17 mouse cellular contexts compared by ENCODE assay signal in the genomic region with DNA sequence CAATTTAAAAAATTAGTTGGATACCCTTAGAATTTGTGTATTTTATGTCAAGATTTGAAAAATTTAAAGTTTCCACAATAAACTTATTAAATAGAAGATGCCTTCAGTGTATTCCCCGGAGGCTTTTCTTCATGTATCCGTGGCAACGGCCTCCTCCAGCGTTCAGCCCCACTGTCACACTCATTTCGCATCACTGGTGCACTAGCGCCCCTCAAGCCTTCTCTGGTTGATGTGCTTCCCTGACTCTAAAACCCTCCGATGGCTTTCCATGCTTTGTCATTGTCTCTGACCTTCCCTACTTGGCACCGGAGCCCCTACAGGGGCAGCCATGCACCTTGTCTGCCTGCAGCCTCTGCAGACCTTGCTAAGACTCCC.
A peak's percentile ranks its signal among the peaks of the same experiment; 100 is the strongest.
DNase-seq lines count a peak whose midpoint lies in the region; ATAC-seq lines count a peak whose summit lies in the region.
"Had no signal": no experiment of that assay in that cellular context is flagged by ENCODE, and none has a peak within 500 bp of the region (broad histone marks: within the 10 kb centered on the region; RNA-seq: fewer than 3 reads in every experiment).

No protein-coding gene starts in this region.

- peak; percentile 38 for DNase-seq in embryo, embryonic 10 days (ENCODE audit: low spot score)
- DNase-seq in embryo, embryonic 11 days: no peak
- peak; percentile 30 for DNase-seq in hindbrain, embryonic 11.5 days (ENCODE audit: low spot score)
- DNase-seq in testis, postnatal 10 days (ENCODE audit: low spot score): peak; percentile 27
- DNase-seq in testis, postnatal 14 days (ENCODE audit: low spot score): no peak
- DNase-seq in spleen, postnatal 14 days (ENCODE audit: low spot score in 2 of 2): no peak
- DNase-seq: adrenal gland, postnatal 10 days; cerebellum, adult 8-10 months; kidney, adult 2 months; kidney, postnatal 4 days; layer of hippocampus, postnatal 36 days; liver, embryonic 13.5 days; right cerebral cortex, postnatal 25 days; thymus, adult 2 months had no signal

- WGBS in hindbrain, embryonic 11.5 days: 54% methylated on average over 8 of the region's 8 CpGs
- WGBS in hindbrain, embryonic 12.5 days: 44% methylated on average over 8 of the region's 8 CpGs
- 79% methylated on average over 8 of the region's 8 CpGs for WGBS in kidney, embryonic 14.5 days

- H3K9me3 ChIP-seq in hindbrain, embryonic 11.5 days (ENCODE audit: control insufficient read depth, low read length): no peaks in the 10 kb centered on the region
- no peaks in the 10 kb centered on the region for H3K9me3 ChIP-seq in hindbrain, embryonic 12.5 days (replicated peaks)
- no peaks in the 10 kb centered on the region for H3K9me3 ChIP-seq in kidney, embryonic 14.5 days (ENCODE audit: control insufficient read depth, low read length)
- H3K9me3 ChIP-seq: liver, embryonic 13.5 days had no signal

- no peak overlapping the region for H3K9ac ChIP-seq in hindbrain, embryonic 11.5 days (ENCODE audit: low read depth, low read length)
- no peak overlapping the region for H3K9ac ChIP-seq in hindbrain, embryonic 12.5 days
- H3K9ac ChIP-seq in kidney, embryonic 14.5 days (ENCODE audit: low read depth, low read length): no peak overlapping the region
- H3K9ac ChIP-seq: liver, embryonic 13.5 days had no signal

- ATAC-seq in hindbrain, embryonic 11.5 days (ENCODE audit: low FRiP score): no peak
- no peak for ATAC-seq in hindbrain, embryonic 12.5 days (ENCODE audit: low FRiP score)
- no peak for ATAC-seq in kidney, embryonic 14.5 days (ENCODE audit: low FRiP score, low TSS enrichment)

- H3K4me2 ChIP-seq in hindbrain, embryonic 11.5 days (replicated peaks; ENCODE audit: low read depth, low read length): no peak overlapping the region
- no peak overlapping the region for H3K4me2 ChIP-seq in hindbrain, embryonic 12.5 days (replicated peaks)
- no peak overlapping the region for H3K4me2 ChIP-seq in kidney, embryonic 14.5 days (replicated peaks; ENCODE audit: low read depth, low read length)
- H3K4me2 ChIP-seq: liver, embryonic 13.5 days had no signal

- no peaks in the 10 kb centered on the region for H3K36me3 ChIP-seq in hindbrain, embryonic 11.5 days (ENCODE audit: control insufficient read depth, insufficient read depth, low read length)
- H3K36me3 ChIP-seq in hindbrain, embryonic 12.5 days: no peaks in the 10 kb centered on the region
- no peaks in the 10 kb centered on the region for H3K36me3 ChIP-seq in kidney, embryonic 14.5 days (ENCODE audit: control insufficient read depth, insufficient read depth, low read length)
- H3K36me3 ChIP-seq: liver, embryonic 13.5 days had no signal

- H3K27me3 ChIP-seq in hindbrain, embryonic 11.5 days (ENCODE audit: control insufficient read depth, insufficient read depth, low read length): no peaks in the 10 kb centered on the region
- H3K27me3 ChIP-seq in hindbrain, embryonic 12.5 days: no peaks in the 10 kb centered on the region
- H3K27me3 ChIP-seq in kidney, embryonic 14.5 days (ENCODE audit: control insufficient read depth, insufficient read depth, low read length): no peaks in the 10 kb centered on the region
- H3K27me3 ChIP-seq: CH12.LX; liver, embryonic 13.5 days had no signal

- no peak overlapping the region for H3K27ac ChIP-seq in hindbrain, embryonic 11.5 days (ENCODE audit: low read depth, low read length)
- no peak overlapping the region for H3K27ac ChIP-seq in hindbrain, embryonic 12.5 days
- H3K27ac ChIP-seq in kidney, embryonic 14.5 days (ENCODE audit: low read depth, low read length): no peak overlapping the region
- H3K27ac ChIP-seq: liver, embryonic 13.5 days had no signal

- no peaks in the 10 kb centered on the region for H3K4me1 ChIP-seq in hindbrain, embryonic 11.5 days (replicated peaks; ENCODE audit: control insufficient read depth, insufficient read depth, low read length)
- peaks cover 8% of the 10 kb centered on the region for H3K4me1 ChIP-seq in hindbrain, embryonic 12.5 days
- H3K4me1 ChIP-seq in kidney, embryonic 14.5 days (ENCODE audit: control insufficient read depth, insufficient read depth, low read length): peaks cover 5% of the 10 kb centered on the region; the same call in 1 of the 2 replicates
- H3K4me1 ChIP-seq: liver, embryonic 13.5 days had no signal

- no peak overlapping the region for H3K4me3 ChIP-seq in hindbrain, embryonic 11.5 days (ENCODE audit: low read depth, low read length)
- no peak overlapping the region for H3K4me3 ChIP-seq in hindbrain, embryonic 12.5 days
- H3K4me3 ChIP-seq in kidney, embryonic 14.5 days (ENCODE audit: low read length): no peak overlapping the region
- H3K4me3 ChIP-seq: liver, embryonic 13.5 days had no signal

Comparison
In these comparisons a context has a peak if more than half of its experiments do, and no peak if none do; other contexts are left out.
1. DNase-seq: peak in embryo, embryonic 10 days (single experiment), hindbrain, embryonic 11.5 days (single experiment) and testis, postnatal 10 days (single experiment); none in embryo, embryonic 11 days (single experiment), testis, postnatal 14 days (single experiment) and spleen, postnatal 14 days (0 of 2).